Mouse (Mus musculus) kidney, embryonic 16.5 days (tissue): Measurements from ENCODE around the gene Papss2. TPM values are rescaled to one million over a fixed set of nuclear protein-coding genes. Genes with fewer than 3 reads are reported as not detected.

Experiments used
- ATAC-seq: fragments of 200-750 bp; cut with Nextera tagmentation; 2 replicates; pipeline ENCODE4 v1.8.0; 2017; ENCODE audit warnings: moderate TSS enrichment; ENCODE audit not compliant: low FRiP score, low TSS enrichment
- H3K27ac ChIP-seq: fragments of 300-500 bp; sonication (generic); 2 replicates; pipeline ENCODE4 v1.5.1; 2014; ENCODE audit warnings: low read length
- H3K27me3 ChIP-seq: fragments of 300-500 bp; sonication (generic); 2 replicates; pipeline ENCODE4 v1.6.1; 2014; ENCODE audit warnings: low read length, control low read depth, mixed read lengths; ENCODE audit not compliant: insufficient read depth
- H3K36me3 ChIP-seq: fragments of 300-500 bp; sonication (generic); 2 replicates; pipeline ENCODE4 v1.6.1; 2014; ENCODE audit warnings: low read length, control low read depth, mixed read lengths; ENCODE audit not compliant: insufficient read depth
- H3K4me1 ChIP-seq: fragments of 300-500 bp; sonication (generic); 2 replicates; pipeline ENCODE4 v1.6.1; 2014; ENCODE audit warnings: low read length, control low read depth, mixed read lengths; ENCODE audit not compliant: insufficient read depth
- H3K4me2 ChIP-seq: fragments of 300-500 bp; sonication (generic); replicated peaks from 2 replicates; pipeline ENCODE4 v1.6.1; 2014; ENCODE audit warnings: low read depth, low read length
- H3K4me3 ChIP-seq: fragments of 300-500 bp; sonication (generic); 2 replicates; pipeline ENCODE4 v1.5.1; 2014; ENCODE audit warnings: mild to moderate bottlenecking, low read length
- H3K9ac ChIP-seq: fragments of 300-500 bp; sonication (generic); replicated peaks from 2 replicates; pipeline ENCODE4 v1.6.1; 2014; ENCODE audit warnings: low read length
- H3K9me3 ChIP-seq: fragments of 300-500 bp; sonication (generic); 2 replicates; pipeline ENCODE4 v1.6.1; 2016; ENCODE audit warnings: low read length, control low read depth
- WGBS: fragments of 180-500 bp; shearing (Covaris S2); extraction: QIAGEN DNeasy Blood & Tissue Kit; methylation state at CpG from one replicate; pipeline ENCODE4 v1.1.7; 2014; 5-methylcytosine and 5-hydroxymethylcytosine counted together
- polyA plus RNA-seq: library from polyadenylated mRNA; unstranded; fragments of >200 nt; fragmentation: Nextera tagmentation; extraction: Ambion mirVana; gene quantifications from 2 replicates; pipeline ENCODE4 v1.2.1, GENCODE M21; 2015

The Papss2 gene
- polyA plus RNA-seq: 17.0 and 20.8 TPM in 2 replicates

DNA sequence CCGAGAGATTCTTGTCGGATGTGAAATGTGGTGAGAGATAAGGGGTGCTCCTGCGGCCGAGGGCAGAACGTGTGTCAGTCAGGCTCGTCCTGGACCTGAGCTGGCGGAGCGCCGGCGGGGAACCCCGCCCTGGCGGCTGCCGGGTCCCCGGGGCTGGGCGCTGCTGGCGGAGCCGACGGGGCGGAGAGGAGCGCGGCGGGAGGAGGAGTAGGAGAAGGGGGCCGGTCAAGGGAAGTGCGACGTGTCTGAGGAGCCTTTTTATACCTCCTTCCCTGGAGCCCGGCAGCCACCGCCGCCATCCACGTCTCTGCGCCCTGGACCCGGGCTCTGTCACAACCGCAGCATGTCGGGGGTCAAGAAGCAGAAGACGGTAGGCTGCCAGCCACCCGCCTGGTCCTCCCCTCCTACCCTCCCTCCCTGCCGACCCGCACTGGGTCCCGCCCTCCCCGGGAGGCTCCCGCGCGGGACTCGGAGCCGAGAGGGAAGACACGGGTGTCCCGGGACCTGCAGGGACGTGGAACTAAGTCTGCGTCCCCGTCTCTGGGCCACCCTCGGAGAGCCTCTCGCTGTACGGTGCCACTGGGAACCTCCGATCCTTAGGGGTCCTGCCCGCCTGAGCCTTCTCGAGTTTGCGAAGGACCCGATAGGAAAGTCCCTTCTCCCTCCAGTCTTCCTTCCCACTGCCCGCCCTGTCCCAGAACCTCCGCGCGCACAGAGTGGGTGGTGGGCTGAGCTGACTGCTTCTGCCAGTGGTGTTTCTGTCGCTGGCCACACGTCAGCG is at the start of gene Papss2:
Papss2 (plus strand) TSS at position 285 of the 781 bp plus-strand sequence.
- H3K36me3 ChIP-seq: no peaks in the 10 kb centered on the region
- peak within 1 kb of the TSS; percentile 79 for H3K4me3 ChIP-seq
- H3K27me3 ChIP-seq: no peaks in the 10 kb centered on the region
- no peaks in the 10 kb centered on the region for H3K9me3 ChIP-seq
- H3K9ac ChIP-seq: peak within 1 kb of the TSS; percentile 79
- H3K4me1 ChIP-seq: 0 out of 2 replicates have a peak, but pooled peaks cover 6% of the 10 kb centered on the region
- peak within 1 kb of the TSS; percentile 91 for H3K4me2 ChIP-seq
- under 1% methylated on average over 61 of the region's 64 CpGs for WGBS
- no peak within 1 kb of the TSS for H3K27ac ChIP-seq
- peak; percentile 88 for ATAC-seq

- Histone ChIP-seq H3K27me3 (no peaks in the 10 kb centered on the region), H3K4me3 (no peak overlapping the region), H3K9ac (no peak overlapping the region), H3K27ac (no peak overlapping the region), H3K4me2 (no peak overlapping the region), H3K9me3 (no peaks in the 10 kb centered on the region), H3K36me3 (no peaks in the 10 kb centered on the region), H3K4me1 (no peaks in the 10 kb centered on the region)
- ATAC-seq: no peak
- WGBS: 61% methylated on average over 3 of the region's 3 CpGs
These were observed 48.2 kb upstream of the Papss2 start for GRCm38 (mm10) chr19:32547396-32547795.

- Histone ChIP-seq H3K4me3 (no peak overlapping the region), H3K27ac (no peak overlapping the region), H3K36me3 (no peaks in the 10 kb centered on the region), H3K27me3 (no peaks in the 10 kb centered on the region), H3K4me1 (no peaks in the 10 kb centered on the region), H3K9me3 (no peaks in the 10 kb centered on the region), H3K4me2 (no peak overlapping the region), H3K9ac (no peak overlapping the region)
- no peak for ATAC-seq
- 87% methylated on average over 15 of the region's 15 CpGs for WGBS
These were observed 47.4 kb upstream of the Papss2 start for GRCm38 (mm10) chr19:32548202-32548601.

DNA sequence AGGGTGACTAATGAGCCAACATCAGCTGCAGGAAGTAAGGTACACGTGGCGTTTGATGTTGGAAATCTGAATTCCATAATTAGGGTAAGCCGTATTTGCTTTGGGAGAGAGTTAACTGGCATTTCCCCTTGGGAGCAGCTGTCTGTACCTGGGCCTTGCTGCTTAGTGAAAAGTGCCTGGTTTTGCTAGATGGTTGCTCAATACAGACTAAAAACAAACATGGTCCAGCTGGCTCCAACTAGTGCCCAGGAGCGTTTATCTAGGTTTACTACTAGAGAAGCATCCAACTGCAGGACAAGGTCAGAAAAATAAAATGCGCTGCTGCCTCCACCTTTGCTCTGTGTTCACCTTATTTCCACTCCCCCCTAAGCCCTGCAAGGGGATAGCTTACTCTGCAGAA is 45.1 kb upstream of the Papss2 start:
- WGBS: 39% methylated on average over 5 of the region's 5 CpGs

GRCm38 (mm10) chr19:32551442-32551841 is 44.1 kb upstream of the Papss2 start:
- Histone ChIP-seq H3K4me2 (no peak overlapping the region), H3K4me3 (no peak overlapping the region), H3K9ac (no peak overlapping the region), H3K9me3 (no peaks in the 10 kb centered on the region), H3K27ac (no peak overlapping the region), H3K36me3 (no peaks in the 10 kb centered on the region), H3K4me1 (no peaks in the 10 kb centered on the region), H3K27me3 (no peaks in the 10 kb centered on the region)
- ATAC-seq: no peak
- WGBS: 74% methylated on average over 3 of the region's 3 CpGs

More for the DNA sequence above, 45.1 kb upstream of the Papss2 start:
- H3K4me1 ChIP-seq: no peaks in the 10 kb centered on the region
- no peaks in the 10 kb centered on the region for H3K27me3 ChIP-seq
- H3K9me3 ChIP-seq: no peaks in the 10 kb centered on the region
- H3K9ac ChIP-seq: no peak overlapping the region
- H3K4me2 ChIP-seq: no peak overlapping the region
- no peaks in the 10 kb centered on the region for H3K36me3 ChIP-seq
- H3K4me3 ChIP-seq: no peak overlapping the region
- no peak for ATAC-seq
- no peak overlapping the region for H3K27ac ChIP-seq

DNA sequence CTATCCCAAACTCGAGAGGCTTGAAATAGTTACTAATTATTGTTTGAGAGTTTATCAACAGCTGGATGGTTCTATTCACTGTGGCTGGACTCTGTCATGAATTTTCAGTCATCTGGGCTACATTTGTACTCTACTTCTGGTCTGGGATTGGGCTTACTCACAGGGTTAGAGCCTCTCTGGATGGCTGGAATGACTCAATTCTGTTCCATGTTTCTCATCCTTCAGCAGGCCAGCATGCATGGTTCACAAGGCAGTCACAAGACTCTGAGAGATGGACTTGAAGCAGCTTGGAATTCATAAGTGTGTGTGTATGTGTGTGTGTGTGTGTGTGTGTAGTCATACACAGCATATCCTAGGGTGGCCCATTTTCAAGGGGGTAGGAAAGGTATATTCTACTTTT is 43.5 kb upstream of the Papss2 start:
- no peaks in the 10 kb centered on the region for H3K9me3 ChIP-seq
- no peak overlapping the region for H3K4me3 ChIP-seq
- 81% methylated on average over 1 of the region's 1 CpGs for WGBS
- no peaks in the 10 kb centered on the region for H3K27me3 ChIP-seq
- no peak overlapping the region for H3K27ac ChIP-seq
- H3K4me2 ChIP-seq: no peak overlapping the region
- ATAC-seq: no peak
- H3K9ac ChIP-seq: no peak overlapping the region
- no peaks in the 10 kb centered on the region for H3K4me1 ChIP-seq
- no peaks in the 10 kb centered on the region for H3K36me3 ChIP-seq

DNA sequence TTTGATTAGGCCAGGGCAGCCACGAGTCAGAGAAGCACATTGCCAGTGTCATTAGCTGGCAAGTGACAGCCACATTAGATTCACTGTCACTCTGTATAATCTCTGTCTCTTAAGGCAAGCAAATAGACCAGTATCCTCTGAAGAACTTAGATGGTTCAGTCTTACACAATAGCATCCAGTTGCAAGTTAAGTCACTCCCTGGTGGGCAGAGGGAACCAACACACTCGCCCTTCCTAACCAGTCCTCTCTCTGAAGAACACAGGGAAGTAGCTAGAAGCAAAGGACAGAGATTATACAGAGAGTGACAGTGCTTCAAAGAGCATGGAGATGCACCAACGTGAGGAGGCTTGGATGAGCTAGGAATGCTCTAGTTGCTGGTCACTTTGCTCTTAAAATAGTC is 42.3 kb upstream of the Papss2 start:
- Histone ChIP-seq H3K4me2 (no peak overlapping the region), H3K9me3 (no peaks in the 10 kb centered on the region), H3K9ac (no peak overlapping the region), H3K36me3 (no peaks in the 10 kb centered on the region), H3K4me3 (no peak overlapping the region), H3K4me1 (no peaks in the 10 kb centered on the region), H3K27ac (no peak overlapping the region), H3K27me3 (no peaks in the 10 kb centered on the region)
- WGBS: 69% methylated on average over 3 of the region's 3 CpGs
- no peak for ATAC-seq

GRCm38 (mm10) chr19:32555257-32555656 is 40.3 kb upstream of the Papss2 start:
- Histone ChIP-seq H3K4me2 (no peak overlapping the region), H3K4me3 (no peak overlapping the region), H3K36me3 (no peaks in the 10 kb centered on the region), H3K27me3 (no peaks in the 10 kb centered on the region), H3K9me3 (no peaks in the 10 kb centered on the region), H3K9ac (no peak overlapping the region), H3K27ac (no peak overlapping the region), H3K4me1 (no peaks in the 10 kb centered on the region)
- 38% methylated on average over 3 of the region's 3 CpGs for WGBS
- ATAC-seq: no peak

DNA sequence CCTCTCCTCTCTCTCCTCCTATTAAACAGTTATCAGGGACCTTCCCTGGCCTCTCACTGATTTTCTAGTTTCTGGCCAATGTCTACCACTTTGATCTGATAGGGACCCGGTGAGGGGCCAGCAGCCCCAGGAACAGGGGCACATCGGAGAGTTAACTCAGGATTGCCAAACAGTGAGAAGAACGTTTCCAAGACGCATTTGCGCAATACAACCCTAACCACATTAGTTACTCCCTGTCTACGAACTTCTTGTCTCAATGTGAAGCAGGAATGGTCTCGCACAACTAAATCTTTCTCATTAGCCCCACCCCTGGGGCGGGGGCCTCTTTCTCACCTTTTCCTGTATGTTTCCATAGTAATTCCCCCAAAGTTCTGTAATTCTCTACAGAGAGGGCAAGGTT is 28.6 kb upstream of the Papss2 start:
- no peak for ATAC-seq
- H3K27ac ChIP-seq: no peak overlapping the region
- no peak overlapping the region for H3K4me3 ChIP-seq
- H3K9me3 ChIP-seq: no peaks in the 10 kb centered on the region; the same call in 1 of the 2 replicates
- H3K4me1 ChIP-seq: no peaks in the 10 kb centered on the region
- no peaks in the 10 kb centered on the region for H3K27me3 ChIP-seq
- 80% methylated on average over 8 of the region's 8 CpGs for WGBS
- no peaks in the 10 kb centered on the region for H3K36me3 ChIP-seq
- H3K4me2 ChIP-seq: no peak overlapping the region
- H3K9ac ChIP-seq: no peak overlapping the region

GRCm38 (mm10) chr19:32567447-32567846 is 28.1 kb upstream of the Papss2 start:
- H3K4me1 ChIP-seq: no peaks in the 10 kb centered on the region
- H3K27ac ChIP-seq: no peak overlapping the region
- H3K9ac ChIP-seq: no peak overlapping the region
- no peak overlapping the region for H3K4me2 ChIP-seq
- no peaks in the 10 kb centered on the region; the same call in 1 of the 2 replicates for H3K9me3 ChIP-seq
- no peaks in the 10 kb centered on the region for H3K27me3 ChIP-seq
- H3K36me3 ChIP-seq: no peaks in the 10 kb centered on the region
- no peak for ATAC-seq
- WGBS: 88% methylated on average over 5 of the region's 5 CpGs
- H3K4me3 ChIP-seq: no peak overlapping the region
